Mouse (Mus musculus): ENCODE measurements around the gene Peli2.

The Peli2 gene

DNA sequence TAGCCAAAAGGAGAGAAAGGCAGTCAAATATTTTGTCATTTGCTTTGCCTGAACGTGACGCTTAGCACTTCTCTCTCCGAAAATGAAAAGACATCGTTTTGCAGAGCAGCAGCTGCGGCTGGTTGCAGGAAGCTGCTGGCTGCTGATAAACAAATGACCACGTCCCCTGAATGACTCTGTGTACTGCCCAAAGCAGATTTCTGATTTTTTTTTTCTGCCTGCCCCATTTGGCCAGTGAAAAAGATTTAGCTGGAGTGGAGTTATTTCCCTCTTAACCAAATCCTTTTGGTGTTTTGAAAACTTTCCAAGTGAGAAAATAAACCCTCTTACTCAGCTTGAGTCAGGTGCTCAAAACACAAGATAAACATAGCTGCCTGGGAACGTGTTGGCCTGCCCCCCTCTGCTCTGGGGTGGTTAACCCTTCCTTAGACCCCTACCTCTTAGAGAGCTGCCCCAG is 175.2 kb downstream of the Peli2 start:
- no peak for DNase-seq

DNA sequence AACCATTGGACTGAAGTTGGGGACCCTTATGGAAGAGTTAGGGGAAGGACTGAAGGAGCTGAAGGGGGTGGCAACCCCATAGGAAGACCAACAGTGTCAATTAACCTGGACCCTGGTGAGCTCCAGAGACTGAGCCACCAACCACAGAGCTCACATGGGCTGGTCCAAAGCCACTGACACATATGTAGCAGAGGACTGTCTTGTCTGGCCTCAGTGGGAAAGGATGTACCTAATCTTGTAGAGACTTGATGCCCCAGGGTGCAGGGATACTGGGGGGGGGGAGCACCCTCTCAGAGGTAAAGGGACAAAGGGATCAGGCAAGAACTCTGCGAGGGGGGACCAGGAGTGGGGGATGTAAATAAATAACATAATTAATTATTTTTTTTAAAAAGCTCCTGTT is 176.2 kb downstream of the Peli2 start:
- no peak for DNase-seq

DNA sequence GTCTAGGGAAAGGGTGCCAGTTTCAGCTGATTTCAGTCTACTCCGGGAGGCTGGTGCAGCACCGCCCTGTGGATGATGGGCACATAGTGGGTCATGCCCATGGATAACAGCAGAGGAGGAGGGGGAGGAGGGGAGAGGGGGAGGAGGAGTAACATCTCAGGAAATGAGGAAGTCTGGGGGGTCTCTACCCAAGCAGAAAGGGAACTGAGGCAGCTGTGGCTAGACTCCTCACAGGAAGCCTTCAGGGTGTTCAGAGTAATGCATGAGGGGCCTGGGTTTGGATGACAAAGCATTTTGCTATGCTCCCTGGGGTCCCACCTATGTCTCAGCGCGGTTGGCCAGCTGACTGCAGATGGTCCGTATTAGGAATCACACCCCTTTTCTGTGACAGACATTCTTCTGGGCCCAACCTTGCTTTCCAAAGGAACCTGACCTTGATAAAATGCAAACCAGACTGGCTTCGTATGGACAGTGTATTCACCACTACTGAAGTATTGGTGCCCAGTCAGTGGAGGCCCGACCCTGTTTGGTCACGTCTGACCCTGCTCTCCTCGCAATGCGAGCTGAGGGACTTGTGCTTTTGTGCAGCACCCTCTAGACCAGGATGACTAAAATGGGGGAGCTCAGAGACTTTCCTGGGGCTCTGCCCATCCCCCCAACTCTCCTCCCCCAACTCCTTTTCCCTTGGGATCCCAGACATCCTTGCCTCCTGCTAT is 182.0 kb downstream of the Peli2 start:
- no peak for DNase-seq

DNA sequence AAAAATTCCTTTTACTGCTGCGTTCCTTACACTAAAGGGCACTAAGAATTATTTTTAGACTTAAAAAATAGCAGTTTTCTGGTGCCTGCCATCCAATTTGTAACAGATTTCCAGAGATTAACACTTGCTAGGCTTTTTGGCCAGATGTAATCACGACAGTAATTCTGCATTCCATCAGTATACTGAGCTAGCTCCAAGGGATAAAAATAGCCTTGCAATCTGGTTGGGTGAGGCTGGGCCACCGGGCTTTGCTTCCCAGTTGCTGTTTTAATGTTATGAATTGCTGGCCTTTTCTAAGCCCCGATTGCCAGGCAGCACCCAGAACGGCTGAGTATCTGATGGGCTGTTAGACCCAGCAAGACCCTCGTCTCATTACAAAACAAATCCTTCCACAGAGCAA is 182.6 kb downstream of the Peli2 start:
- no peak for DNase-seq

DNA sequence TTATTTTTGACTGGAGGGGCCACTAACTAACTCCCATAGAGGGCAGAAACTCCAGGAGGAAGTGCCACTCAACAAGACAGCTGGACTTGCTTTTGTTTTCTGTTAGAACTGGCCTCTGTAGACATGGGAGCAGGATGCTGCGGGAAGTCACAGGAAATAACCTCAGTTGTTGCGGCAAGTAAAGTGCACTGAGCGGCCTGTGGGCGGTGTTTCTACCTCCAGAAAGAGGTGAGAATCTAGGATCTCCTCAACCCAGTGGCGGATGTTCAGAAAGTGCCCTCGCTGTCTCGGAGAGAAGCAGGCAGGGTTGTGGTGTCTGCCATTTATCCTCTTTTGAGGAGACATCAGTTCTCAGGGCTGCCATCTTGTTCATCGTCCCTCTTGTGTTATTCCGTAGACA is 183.2 kb downstream of the Peli2 start:
- DNase-seq = peak; percentile 30 to 42

DNA sequence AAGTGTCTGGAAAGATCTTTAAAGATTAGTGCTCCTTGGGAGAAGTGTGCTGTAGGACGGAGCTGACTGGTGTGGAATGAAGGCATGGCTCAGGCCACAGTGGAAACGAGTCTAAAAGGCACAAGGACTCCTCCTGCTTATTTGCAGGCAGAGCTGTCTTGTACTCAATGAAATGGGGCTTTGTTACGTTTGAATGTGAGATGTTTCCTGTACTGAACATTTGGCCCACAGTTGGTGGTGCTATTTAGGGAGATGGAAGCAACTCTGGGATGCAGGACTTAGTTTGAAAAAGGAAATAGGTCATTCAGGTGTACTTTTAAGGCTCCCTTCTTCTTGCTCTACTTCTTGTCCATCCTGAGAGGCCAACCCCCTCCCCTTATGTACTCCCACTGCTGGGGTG is 192.6 kb downstream of the Peli2 start:
- DNase-seq = no peak

DNA sequence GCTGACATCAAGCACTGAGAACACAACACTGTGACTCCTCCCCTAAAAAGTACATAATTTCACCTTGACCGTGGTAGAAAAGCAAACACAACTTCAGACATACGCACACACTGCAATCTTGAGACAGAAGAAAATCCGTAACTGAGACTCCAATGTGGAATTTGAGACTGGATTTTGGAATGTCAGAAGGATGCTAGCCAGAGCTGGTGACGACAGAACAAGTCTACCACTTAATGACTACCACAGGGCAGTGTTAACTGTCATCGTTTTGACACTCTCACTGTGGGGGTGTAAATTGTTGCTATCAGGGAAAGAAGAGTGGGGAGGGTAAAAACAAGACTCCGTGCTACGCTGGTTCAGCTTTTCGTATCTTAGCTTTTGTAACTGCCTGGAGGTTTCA is 195.8 kb downstream of the Peli2 start:
- no peak for DNase-seq

DNA sequence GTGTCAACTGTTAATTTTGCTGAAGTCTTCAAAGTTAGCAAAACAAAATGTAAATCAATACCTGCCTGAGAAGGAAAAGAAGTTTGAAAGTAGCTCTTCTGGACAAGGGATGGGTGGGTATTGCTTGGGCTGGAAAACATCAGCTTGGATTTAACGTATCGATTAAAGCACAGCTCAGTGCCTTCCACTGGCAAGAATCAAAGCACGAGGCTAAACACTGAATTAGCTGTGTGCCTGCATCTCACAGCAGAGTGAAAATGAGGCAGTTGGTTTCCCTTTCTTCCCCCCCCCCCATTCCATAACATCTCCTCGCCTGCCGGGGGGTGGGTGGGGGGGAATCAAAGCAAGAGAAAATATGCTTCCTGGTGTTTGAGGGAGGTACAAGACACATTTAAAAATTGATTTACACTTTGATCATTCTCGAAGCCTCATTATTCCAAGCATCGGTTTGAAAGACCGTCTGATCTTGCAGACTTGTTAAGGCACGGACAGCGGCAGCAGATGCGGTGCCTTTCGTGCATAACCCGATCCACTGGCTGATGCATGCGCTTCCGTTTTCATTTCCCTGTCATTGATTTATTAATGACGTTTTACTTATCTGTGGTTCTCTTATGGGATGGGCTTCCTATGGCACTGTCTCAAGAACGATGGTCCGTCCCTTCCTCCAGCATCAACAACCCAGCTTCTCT is 203.3 kb downstream of the Peli2 start:
- no peak for DNase-seq

DNA sequence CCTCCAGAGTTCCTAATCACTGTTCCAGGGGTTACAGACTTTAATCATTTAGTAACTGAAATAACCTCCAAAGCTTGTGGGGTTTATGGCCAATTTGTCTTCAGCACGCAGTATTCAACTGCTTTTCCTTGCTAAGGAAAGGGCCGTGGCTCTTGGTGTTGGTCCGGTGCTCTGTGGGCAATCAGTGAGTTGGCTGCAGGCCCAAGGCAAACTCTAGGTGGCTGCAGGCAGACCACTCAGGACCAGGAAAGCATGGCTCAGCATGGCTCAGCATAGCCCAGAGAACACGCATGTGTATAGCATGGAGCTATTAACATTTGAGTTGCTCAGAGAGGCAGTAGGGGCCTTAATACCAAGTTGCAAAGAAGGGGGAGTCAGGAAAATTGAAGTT is 203.8 kb downstream of the Peli2 start:
- DNase-seq = no peak

DNA sequence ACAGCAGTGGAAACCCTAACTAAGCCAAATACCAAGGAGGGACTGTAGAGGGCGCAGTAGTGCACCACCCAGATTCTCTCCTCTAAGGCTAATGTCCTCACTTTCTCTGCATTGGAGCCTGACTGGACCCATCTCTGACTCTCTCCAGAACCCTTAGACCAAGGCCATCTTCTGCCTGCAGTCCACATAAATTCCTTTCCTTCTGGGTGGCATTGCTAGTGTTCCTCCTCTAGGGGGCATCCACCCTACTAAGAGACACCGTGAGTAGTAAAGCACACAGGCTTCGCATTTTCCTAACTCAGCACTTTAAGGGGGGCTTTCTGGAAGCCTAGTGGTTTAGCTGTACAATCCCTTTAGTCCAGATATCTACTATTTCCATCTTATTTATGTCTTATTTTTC is 207.1 kb downstream of the Peli2 start:
- DNase-seq = no peak

DNA sequence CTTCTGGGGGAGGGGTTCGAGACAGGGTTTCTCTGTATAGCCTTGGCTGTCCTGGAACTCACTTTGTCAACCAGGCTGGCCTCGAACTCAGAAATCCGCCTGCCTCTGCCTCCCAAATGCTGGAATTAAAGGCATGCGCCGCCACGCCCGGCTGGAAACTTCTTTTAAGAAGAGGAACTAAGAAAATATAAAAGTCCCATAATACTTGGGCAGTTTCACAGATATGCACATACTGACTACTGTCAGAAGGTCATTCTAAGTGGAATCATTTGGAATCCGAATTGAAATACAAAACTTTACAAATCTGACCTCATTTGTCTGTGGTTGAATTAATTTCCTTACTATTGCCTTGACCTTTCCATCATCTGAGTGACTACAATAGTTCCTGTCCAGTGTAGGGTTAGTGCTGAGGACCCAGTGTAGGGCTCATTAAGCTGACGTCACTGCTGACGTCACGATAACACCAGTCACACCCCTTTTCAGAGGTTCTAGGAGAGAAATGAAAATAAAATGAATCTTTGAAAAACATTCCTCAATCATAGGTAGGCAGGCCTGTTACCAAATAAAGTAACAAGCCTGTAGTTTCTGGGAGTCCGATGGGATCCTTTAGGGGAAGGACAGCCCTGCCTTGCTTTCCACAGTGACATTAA is 209.2 kb downstream of the Peli2 start:
- no peak for DNase-seq

All from thymus, postnatal 36 days (tissue).